Mouse (Mus musculus) forelimb bud, embryonic 11.5 days (tissue): ENCODE results near the gene Gm3739.
A peak's percentile ranks its signal among the peaks of the same experiment; 100 is the strongest.
"Not testable (repeated sequence)": the region's sequence is repeated elsewhere in the genome, so short reads cannot be mapped to it uniquely, and the experiment has no call there.

Experiments used
- DNase-seq: peaks from one replicate; pipeline ENCODE4 v3.0.0-alpha.2; 2012; ENCODE audit warnings: low read depth, low spot score

The Gm3739 gene

GRCm38 (mm10) chr14:7314661-7315060 is at the start of gene Gm3739:
TSS of gene Gm3739 (minus strand) at chr14:7315049.
- not testable (repeated sequence) for DNase-seq

GRCm38 (mm10) chr14:7332295-7332694 is 17.4 kb upstream of the Gm3739 start, which contains the start of gene Gm5797:
TSS of gene Gm5797 (minus strand) at chr14:7332395.
- not testable (repeated sequence) for DNase-seq

GRCm38 (mm10) chr14:7315093-7315492 is 244 bp upstream of the Gm3739 start:
- peak; percentile 41 for DNase-seq

- not testable (repeated sequence) for DNase-seq
Measured at GRCm38 (mm10) chr14:7264614-7265013, 50.2 kb downstream of the Gm3739 start, which contains the start of gene Gm3727. TSS of gene Gm3727 (minus strand) at chr14:7264714.
